Mouse (Mus musculus) forebrain, embryonic 16.5 days (tissue): ENCODE data around the gene Pcyox1. TPM values are rescaled to one million over a fixed set of nuclear protein-coding genes. Genes with fewer than 3 reads are reported as not detected.

Experiments
- ATAC-seq: fragments of 200-750 bp; cut with Nextera tagmentation; 2 replicates; pipeline ENCODE4 v1.8.0; 2017; ENCODE audit warnings: mild to moderate bottlenecking, moderate library complexity
- H3K27ac ChIP-seq: fragments of 300-500 bp; sonication (generic); 2 replicates; pipeline ENCODE4 v1.5.1; 2014; ENCODE audit warnings: low read length, control low read depth
- H3K27me3 ChIP-seq: fragments of 300-500 bp; sonication (generic); replicated peaks from 2 replicates; pipeline ENCODE4 v1.6.1; 2014; ENCODE audit warnings: low read length; ENCODE audit not compliant: control insufficient read depth, insufficient read depth
- H3K36me3 ChIP-seq: fragments of 300-500 bp; sonication (generic); 2 replicates; pipeline ENCODE4 v1.6.1; 2014; ENCODE audit not compliant: control insufficient read depth, insufficient read depth
- H3K4me1 ChIP-seq: fragments of 300-500 bp; sonication (generic); replicated peaks from 2 replicates; pipeline ENCODE4 v1.6.1; 2014; ENCODE audit warnings: low read length; ENCODE audit not compliant: control insufficient read depth, insufficient read depth
- H3K4me2 ChIP-seq: fragments of 300-500 bp; sonication (generic); 2 replicates; pipeline ENCODE4 v1.6.1; 2014; ENCODE audit warnings: mild to moderate bottlenecking, low read length, control low read depth
- H3K4me3 ChIP-seq: fragments of 300-500 bp; sonication (generic); replicated peaks from 2 replicates; pipeline ENCODE4 v1.5.1; 2014; ENCODE audit warnings: mild to moderate bottlenecking, low read length, control low read depth
- H3K9ac ChIP-seq: fragments of 300-500 bp; sonication (generic); replicated peaks from 2 replicates; pipeline ENCODE4 v1.6.1; 2014; ENCODE audit warnings: low read depth, low read length, control low read depth
- H3K9me3 ChIP-seq: fragments of 300-500 bp; sonication (generic); 2 replicates; pipeline ENCODE4 v1.6.1; 2016; ENCODE audit warnings: low read length; ENCODE audit not compliant: control insufficient read depth
- WGBS: fragments of 180-500 bp; shearing (Covaris S2); extraction: QIAGEN DNeasy Blood & Tissue Kit; methylation state at CpG from one replicate; pipeline ENCODE4 v1.1.7; 2014; 5-methylcytosine and 5-hydroxymethylcytosine counted together
- polyA plus RNA-seq: library from polyadenylated mRNA; unstranded; fragments of >200 nt; fragmentation: Nextera tagmentation; extraction: Ambion mirVana; gene quantifications from 2 replicates; pipeline ENCODE4 v1.2.1, GENCODE M21; 2015

Pcyox1 gene
- 104 and 119 TPM in 2 replicates for polyA plus RNA-seq

- peak; percentile 96 for ATAC-seq
- no peaks in the 10 kb centered on the region for H3K9me3 ChIP-seq
- peak within 1 kb of the TSS; percentile 99 for H3K9ac ChIP-seq
- peak within 1 kb of the TSS; percentile 91 for H3K27ac ChIP-seq
- H3K4me2 ChIP-seq, result peak within 1 kb of the TSS; percentile 64
- 0% methylated on average over 51 of the region's 51 CpGs for WGBS
- peaks cover 4% of the 10 kb centered on the region for H3K36me3 ChIP-seq
- H3K4me3 ChIP-seq, result peak within 1 kb of the TSS; percentile 92
- peaks cover 29% of the 10 kb centered on the region for H3K4me1 ChIP-seq
- H3K27me3 ChIP-seq, result no peaks in the 10 kb centered on the region
Measured at GRCm38 (mm10) chr6:86396581-86397256, at the start of gene Pcyox1. Gene Pcyox1, minus strand, starts transcription at chr6:86397154.

DNA sequence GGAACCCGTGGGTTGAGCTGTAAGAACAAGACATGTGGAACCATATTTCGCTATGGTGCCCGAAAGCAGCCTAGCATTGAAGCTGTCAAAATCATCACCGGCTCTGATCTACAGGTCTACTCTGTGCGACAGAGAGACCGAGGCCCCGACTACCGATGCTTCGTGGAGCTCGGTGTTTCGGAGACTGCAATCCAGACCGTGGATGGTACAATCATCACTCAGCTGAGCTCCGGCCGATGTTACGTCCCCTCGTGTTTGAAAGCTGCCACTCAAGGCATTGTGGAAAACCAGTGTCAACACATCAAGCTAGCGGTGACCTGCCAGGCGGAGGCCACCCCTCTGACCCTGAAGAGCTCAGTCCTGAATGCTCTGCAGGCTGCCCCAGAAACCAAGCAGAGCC is 48.6 kb upstream of the Pcyox1 start:
- Histone ChIP-seq H3K9ac (no peak overlapping the region), H3K4me1 (no peaks in the 10 kb centered on the region), H3K9me3 (no peaks in the 10 kb centered on the region), H3K4me3 (no peak overlapping the region), H3K27me3 (no peaks in the 10 kb centered on the region), H3K36me3 (peaks cover 24% of the 10 kb centered on the region), H3K27ac (no peak overlapping the region), H3K4me2 (no peak overlapping the region)
- WGBS, result 96% methylated on average over 18 of the region's 18 CpGs
- no peak for ATAC-seq

- 90% methylated on average over 10 of the region's 10 CpGs for WGBS
Measured at GRCm38 (mm10) chr6:86441571-86441970, 44.6 kb upstream of the Pcyox1 start.

GRCm38 (mm10) chr6:86439531-86439930 is 42.6 kb upstream of the Pcyox1 start:
- no peak for ATAC-seq
- peak overlapping the region; percentile 70 for H3K4me3 ChIP-seq
- no peak overlapping the region; the same call in 1 of the 2 replicates for H3K27ac ChIP-seq
- no peaks in the 10 kb centered on the region for H3K9me3 ChIP-seq
- H3K4me1 ChIP-seq, result peaks cover 13% of the 10 kb centered on the region
- 95% methylated on average over 1 of the region's 1 CpGs for WGBS
- H3K4me2 ChIP-seq, result peak overlapping the region; percentile 84
- peaks cover 17% of the 10 kb centered on the region for H3K36me3 ChIP-seq
- peak overlapping the region; percentile 86; the same call in 1 of the 2 replicates for H3K9ac ChIP-seq
- H3K27me3 ChIP-seq, result no peaks in the 10 kb centered on the region

More at GRCm38 (mm10) chr6:86441571-86441970, 44.6 kb upstream of the Pcyox1 start:
- ATAC-seq, result no peak
- Histone ChIP-seq H3K4me2 (no peak overlapping the region), H3K9ac (no peak overlapping the region), H3K36me3 (peaks cover 14% of the 10 kb centered on the region), H3K27ac (no peak overlapping the region), H3K4me1 (peaks cover 13% of the 10 kb centered on the region), H3K9me3 (no peaks in the 10 kb centered on the region), H3K27me3 (no peaks in the 10 kb centered on the region), H3K4me3 (no peak overlapping the region)

- Histone ChIP-seq H3K36me3 (peaks cover 15% of the 10 kb centered on the region), H3K27ac (peak overlapping the region; percentile 90), H3K4me1 (peaks cover 13% of the 10 kb centered on the region), H3K4me2 (peak overlapping the region; percentile 84), H3K9ac (peak overlapping the region; percentile 86), H3K4me3 (peak overlapping the region; percentile 70), H3K27me3 (no peaks in the 10 kb centered on the region), H3K9me3 (no peaks in the 10 kb centered on the region)
- ATAC-seq, result no peak
- WGBS, result 6% methylated on average over 13 of the region's 13 CpGs
Measured at GRCm38 (mm10) chr6:86439119-86439496, 42.2 kb upstream of the Pcyox1 start.

GRCm38 (mm10) chr6:86438272-86439118 is 41.5 kb upstream of the Pcyox1 start, which contains the start of gene C87436:
Gene C87436, plus strand, starts transcription at chr6:86438374.
- Histone ChIP-seq H3K4me1 (peaks cover 13% of the 10 kb centered on the region), H3K9ac (peak within 1 kb of the TSS; percentile 86), H3K4me2 (peak within 1 kb of the TSS; percentile 84), H3K4me3 (peak within 1 kb of the TSS; percentile 70), H3K27me3 (no peaks in the 10 kb centered on the region), H3K9me3 (no peaks in the 10 kb centered on the region), H3K36me3 (peaks cover 13% of the 10 kb centered on the region), H3K27ac (peak within 1 kb of the TSS; percentile 92)
- WGBS, result 0% methylated on average over 59 of the region's 59 CpGs
- ATAC-seq, result peak; percentile 96

DNA sequence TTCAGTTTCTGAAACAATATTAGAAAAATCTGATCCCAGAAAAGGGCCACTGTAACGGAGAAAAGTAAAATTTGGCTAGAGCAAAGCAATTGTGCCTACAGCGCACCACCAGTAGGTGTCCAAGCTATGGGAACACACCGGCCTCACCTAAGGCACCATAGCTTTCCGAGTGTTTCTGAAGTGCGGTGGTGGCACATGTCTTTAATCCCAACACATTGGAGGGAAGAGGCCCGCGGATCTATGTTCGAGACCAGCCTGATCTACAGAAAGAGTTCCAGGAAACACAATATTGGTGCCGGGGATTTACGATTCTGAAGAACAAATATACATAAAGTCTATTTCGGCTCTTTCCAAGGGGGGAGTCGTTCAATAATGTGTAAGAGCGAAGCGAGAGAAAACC is 40.8 kb upstream of the Pcyox1 start:
- 0 out of 2 replicates have a peak, but pooled peaks have one; percentile 21 for ATAC-seq
- Histone ChIP-seq H3K27me3 (no peaks in the 10 kb centered on the region), H3K4me2 (peak overlapping the region; percentile 76), H3K36me3 (peaks cover 16% of the 10 kb centered on the region), H3K27ac (peak overlapping the region; percentile 56), H3K9ac (peak overlapping the region; percentile 53), H3K4me1 (peaks cover 13% of the 10 kb centered on the region), H3K4me3 (peak overlapping the region; percentile 70), H3K9me3 (no peaks in the 10 kb centered on the region)
- 1% methylated on average over 14 of the region's 14 CpGs for WGBS

DNA sequence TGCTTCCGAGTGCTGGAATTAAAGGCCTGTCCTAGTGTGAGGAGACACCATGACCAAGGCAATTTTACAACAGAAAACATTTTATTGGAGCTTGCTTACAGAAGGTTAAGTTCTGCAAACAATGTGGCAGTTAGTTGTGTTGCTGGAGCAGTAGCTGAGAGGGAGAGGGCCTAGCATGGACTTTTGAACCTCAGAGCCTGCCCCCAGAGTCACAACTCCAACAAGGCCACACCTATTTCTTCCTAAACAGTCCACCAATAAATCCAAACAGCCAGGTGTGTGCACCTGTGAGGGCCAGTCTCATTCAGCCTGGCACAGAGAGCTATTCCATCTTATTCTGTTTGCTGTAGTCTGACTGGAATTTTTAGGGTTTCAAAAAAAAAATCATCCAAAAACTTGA is 36.7 kb upstream of the Pcyox1 start:
- Histone ChIP-seq H3K27me3 (no peaks in the 10 kb centered on the region), H3K9me3 (no peaks in the 10 kb centered on the region), H3K36me3 (peaks cover 35% of the 10 kb centered on the region), H3K4me2 (no peak overlapping the region), H3K27ac (no peak overlapping the region), H3K4me3 (no peak overlapping the region), H3K9ac (no peak overlapping the region), H3K4me1 (peaks cover 6% of the 10 kb centered on the region; the same call in 1 of the 2 replicates)
- no peak for ATAC-seq
- WGBS, result 75% methylated on average over 1 of the region's 1 CpGs

DNA sequence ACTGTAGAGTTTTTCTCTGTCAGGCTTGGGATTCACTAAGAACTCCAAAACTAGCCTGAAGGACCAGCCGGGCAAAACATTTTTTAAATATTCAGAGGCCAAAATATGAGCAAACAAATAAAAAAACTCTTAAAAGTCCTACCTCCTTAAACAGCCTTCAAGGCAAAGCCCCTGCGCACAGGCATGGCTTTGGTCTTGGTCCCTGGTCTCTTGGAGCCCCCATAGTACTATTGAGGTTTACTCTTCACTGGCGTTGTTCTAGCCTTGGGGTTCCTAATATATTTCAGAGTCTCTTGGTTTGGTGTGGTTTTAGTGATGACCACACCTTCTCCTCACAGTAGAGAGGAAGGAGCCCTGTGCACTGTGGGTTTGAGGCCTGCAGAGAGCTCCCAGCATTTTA is 34.6 kb upstream of the Pcyox1 start:
- H3K27me3 ChIP-seq, result no peaks in the 10 kb centered on the region
- H3K36me3 ChIP-seq, result peaks cover 54% of the 10 kb centered on the region
- H3K4me1 ChIP-seq, result no peaks in the 10 kb centered on the region
- no peaks in the 10 kb centered on the region for H3K9me3 ChIP-seq
- no peak overlapping the region for H3K9ac ChIP-seq
- ATAC-seq, result no peak
- 97% methylated on average over 3 of the region's 3 CpGs for WGBS
- no peak overlapping the region for H3K27ac ChIP-seq
- no peak overlapping the region for H3K4me3 ChIP-seq
- no peak overlapping the region for H3K4me2 ChIP-seq
